Mouse (Mus musculus): ENCODE results near the gene Usp43.

The Usp43 gene

GRCm38 (mm10) chr11:67921827-67922754 lies at the start of gene Usp43:
Usp43 (minus strand) TSS chr11:67922153.
- no peak for DNase-seq (ENCODE audit: low read depth, low spot score)

GRCm38 (mm10) chr11:67967831-67968230 lies 45.9 kb upstream of the Usp43 start:
- DNase-seq (ENCODE audit: low read depth, low spot score): no peak

- peak; percentile 65 for DNase-seq (ENCODE audit: low read depth, low spot score)
Observed at GRCm38 (mm10) chr11:67965905-67966878, 44.2 kb upstream of the Usp43 start, which contains the start of gene Stx8. Stx8 (plus strand) TSS chr11:67966193.

GRCm38 (mm10) chr11:67965242-67965883 lies 43.4 kb upstream of the Usp43 start, which contains the start of gene Cfap52:
Cfap52 (minus strand) TSS chr11:67965651.
- peak; percentile 64 for DNase-seq (ENCODE audit: low read depth, low spot score)

- DNase-seq (ENCODE audit: low read depth, low spot score): no peak
Observed at GRCm38 (mm10) chr11:67964110-67964509, 42.2 kb upstream of the Usp43 start.

GRCm38 (mm10) chr11:67954413-67954812 lies 32.5 kb upstream of the Usp43 start:
- no peak for DNase-seq (ENCODE audit: low read depth, low spot score)

- DNase-seq (ENCODE audit: low read depth, low spot score): no peak
Observed at GRCm38 (mm10) chr11:67953604-67954003, 31.7 kb upstream of the Usp43 start.

GRCm38 (mm10) chr11:67949475-67949874 lies 27.5 kb upstream of the Usp43 start:
- DNase-seq (ENCODE audit: low read depth, low spot score): no peak

- DNase-seq (ENCODE audit: low read depth, low spot score): no peak
Observed at GRCm38 (mm10) chr11:67948229-67948628, 26.3 kb upstream of the Usp43 start.

- DNase-seq (ENCODE audit: low read depth, low spot score): no peak
Observed at GRCm38 (mm10) chr11:67932156-67932555, 10.2 kb upstream of the Usp43 start.

GRCm38 (mm10) chr11:67926348-67927055 lies 4.5 kb upstream of the Usp43 start:
- DNase-seq (ENCODE audit: low read depth, low spot score): no peak

- no peak for DNase-seq (ENCODE audit: low read depth, low spot score)
Observed at GRCm38 (mm10) chr11:67925000-67925399, 3.0 kb upstream of the Usp43 start.

GRCm38 (mm10) chr11:67923720-67924119 lies 1.8 kb upstream of the Usp43 start:
- no peak for DNase-seq (ENCODE audit: low read depth, low spot score)

GRCm38 (mm10) chr11:67922755-67923125 lies 787 bp upstream of the Usp43 start:
- no peak for DNase-seq (ENCODE audit: low read depth, low spot score)

GRCm38 (mm10) chr11:67921091-67921826 lies 694 bp downstream of the Usp43 start:
- DNase-seq (ENCODE audit: low read depth, low spot score): no peak

GRCm38 (mm10) chr11:67920226-67920960 lies 1.6 kb downstream of the Usp43 start:
- no peak for DNase-seq (ENCODE audit: low read depth, low spot score)

GRCm38 (mm10) chr11:67919593-67919992 lies 2.4 kb downstream of the Usp43 start:
- no peak for DNase-seq (ENCODE audit: low read depth, low spot score)

GRCm38 (mm10) chr11:67917126-67917525 lies 4.8 kb downstream of the Usp43 start:
- no peak for DNase-seq (ENCODE audit: low read depth, low spot score)

GRCm38 (mm10) chr11:67911074-67911473 lies 10.9 kb downstream of the Usp43 start:
- DNase-seq (ENCODE audit: low read depth, low spot score): no peak

All from telencephalon, adult 2 months (tissue).